Mouse (Mus musculus) lung, embryonic 16.5 days (tissue): ENCODE data around the gene Sphk1. TPM values are rescaled to one million over a fixed set of nuclear protein-coding genes. Genes with fewer than 3 reads are reported as not detected.

ENCODE experiments used
- ATAC-seq: fragments of 200-750 bp; cut with Nextera tagmentation; 2 replicates; pipeline ENCODE4 v1.8.0; 2017; ENCODE audit warnings: low read depth, mild to moderate bottlenecking, moderate library complexity
- H3K27ac ChIP-seq: fragments of 300-500 bp; sonication (generic); 2 replicates; pipeline ENCODE4 v1.5.1; 2014; ENCODE audit warnings: mild to moderate bottlenecking, control low read depth, low read length
- H3K27me3 ChIP-seq: fragments of 300-500 bp; sonication (generic); 2 replicates; pipeline ENCODE4 v1.6.1; 2014; ENCODE audit warnings: low read depth, low read length, mixed read lengths; ENCODE audit not compliant: control insufficient read depth, insufficient read depth
- H3K36me3 ChIP-seq: fragments of 300-500 bp; sonication (generic); 2 replicates; pipeline ENCODE4 v1.6.1; 2014; ENCODE audit warnings: low read length; ENCODE audit not compliant: control insufficient read depth, insufficient read depth
- H3K4me1 ChIP-seq: fragments of 300-500 bp; sonication (generic); replicated peaks from 2 replicates; pipeline ENCODE4 v1.6.1; 2014; ENCODE audit warnings: low read length, mixed read lengths; ENCODE audit not compliant: control insufficient read depth, insufficient read depth
- H3K4me2 ChIP-seq: fragments of 300-500 bp; sonication (generic); 2 replicates; pipeline ENCODE4 v1.6.1; 2014; ENCODE audit warnings: low read depth, low read length, control low read depth
- H3K4me3 ChIP-seq: fragments of 300-500 bp; sonication (generic); 2 replicates; pipeline ENCODE4 v1.5.1; 2014; ENCODE audit warnings: mild to moderate bottlenecking, low read length, control low read depth
- H3K9ac ChIP-seq: fragments of 300-500 bp; sonication (generic); 2 replicates; pipeline ENCODE4 v1.6.1; 2014; ENCODE audit warnings: low read length, control low read depth
- H3K9me3 ChIP-seq: fragments of 300-500 bp; sonication (generic); 2 replicates; pipeline ENCODE4 v1.6.1; 2016; ENCODE audit warnings: low read length; ENCODE audit not compliant: control insufficient read depth
- WGBS: fragments of 180-500 bp; shearing (Covaris S2); extraction: QIAGEN DNeasy Blood & Tissue Kit; methylation state at CpG from one replicate; pipeline ENCODE4 v1.1.7; 2014; 5-methylcytosine and 5-hydroxymethylcytosine counted together
- polyA plus RNA-seq: library from polyadenylated mRNA; unstranded; fragments of >200 nt; fragmentation: Nextera tagmentation; extraction: Ambion mirVana; gene quantifications from 2 replicates; pipeline ENCODE4 v1.2.1, GENCODE M21; 2015

The Sphk1 gene
- polyA plus RNA-seq, 1 experiment from 2014 or later = 7.0 TPM

DNA sequence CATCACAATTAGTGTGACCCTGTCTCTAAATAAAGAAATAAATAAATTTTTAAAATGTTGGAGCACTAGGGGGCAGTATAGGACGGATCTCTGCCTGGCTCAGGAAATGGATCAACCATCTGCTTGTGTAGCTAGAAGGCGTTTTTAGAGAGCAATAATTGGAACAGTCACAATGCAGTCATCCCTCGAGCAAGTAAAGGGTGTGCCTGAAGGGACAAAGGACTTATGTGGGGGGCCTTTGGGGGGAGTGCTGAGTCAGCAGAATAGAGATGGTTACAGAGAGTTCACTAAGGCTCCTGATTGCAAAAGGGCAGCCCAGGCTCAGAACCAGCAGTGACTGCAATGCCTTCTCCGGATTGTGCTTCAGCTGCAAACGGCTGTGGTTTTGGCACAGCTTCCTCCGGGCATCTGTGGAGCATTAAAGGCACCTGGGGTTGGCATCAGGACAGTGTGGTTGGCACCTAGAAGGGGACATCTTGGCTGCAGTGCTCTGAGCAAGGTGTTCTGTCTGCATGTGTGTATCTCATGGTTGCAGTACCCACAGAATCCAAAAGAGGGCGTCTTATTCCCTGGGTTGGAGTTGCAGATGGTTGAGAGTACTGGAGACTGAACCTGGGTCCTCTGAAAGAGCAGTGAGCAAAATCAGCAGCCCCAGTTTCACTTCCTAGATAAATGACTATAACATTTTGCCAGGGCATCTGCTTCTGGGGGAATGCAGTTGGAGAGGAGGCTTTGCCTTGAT, 29.5 kb upstream of the Sphk1 start:
- no peaks in the 10 kb centered on the region for H3K36me3 ChIP-seq
- 20% methylated on average over 7 of the region's 7 CpGs for WGBS
- ATAC-seq = peak; percentile 70

DNA sequence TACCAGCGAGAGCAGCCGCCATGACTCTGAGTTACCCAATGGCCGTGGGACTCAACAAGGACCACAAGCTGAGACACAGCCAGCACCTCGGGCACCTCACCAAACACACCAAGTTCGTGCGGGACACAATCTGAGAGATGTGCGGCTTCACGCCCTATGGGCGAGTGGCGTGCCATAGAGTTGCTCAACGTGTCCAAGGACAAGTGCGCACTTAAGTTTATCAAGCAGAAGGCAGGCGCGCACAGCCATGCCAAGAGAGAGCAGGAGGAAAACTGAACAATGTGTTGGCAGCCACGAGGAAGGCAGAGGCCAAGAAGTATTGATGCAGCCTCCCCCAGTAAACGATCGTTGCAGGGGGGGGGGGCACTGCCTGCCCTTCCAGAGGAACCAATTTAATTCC, 26.2 kb upstream of the Sphk1 start:
- no peaks in the 10 kb centered on the region for H3K9me3 ChIP-seq
- no peak overlapping the region for H3K27ac ChIP-seq
- no peaks in the 10 kb centered on the region for H3K27me3 ChIP-seq
- H3K4me2 ChIP-seq = no peak overlapping the region
- H3K36me3 ChIP-seq = no peaks in the 10 kb centered on the region
- no peak overlapping the region for H3K9ac ChIP-seq
- ATAC-seq = peak; percentile 35; the same call in 1 of the 2 replicates
- no peak overlapping the region for H3K4me3 ChIP-seq
- 73% methylated on average over 17 of the region's 17 CpGs for WGBS
- no peaks in the 10 kb centered on the region for H3K4me1 ChIP-seq

More for the DNA sequence above, 29.5 kb upstream of the Sphk1 start:
- no peak overlapping the region for H3K9ac ChIP-seq
- no peak overlapping the region for H3K4me2 ChIP-seq
- no peak overlapping the region for H3K4me3 ChIP-seq
- H3K4me1 ChIP-seq = no peaks in the 10 kb centered on the region
- no peak overlapping the region for H3K27ac ChIP-seq
- peaks cover 3% of the 10 kb centered on the region; the same call in 1 of the 2 replicates for H3K9me3 ChIP-seq
- H3K27me3 ChIP-seq = no peaks in the 10 kb centered on the region; the same call in 1 of the 2 replicates

DNA sequence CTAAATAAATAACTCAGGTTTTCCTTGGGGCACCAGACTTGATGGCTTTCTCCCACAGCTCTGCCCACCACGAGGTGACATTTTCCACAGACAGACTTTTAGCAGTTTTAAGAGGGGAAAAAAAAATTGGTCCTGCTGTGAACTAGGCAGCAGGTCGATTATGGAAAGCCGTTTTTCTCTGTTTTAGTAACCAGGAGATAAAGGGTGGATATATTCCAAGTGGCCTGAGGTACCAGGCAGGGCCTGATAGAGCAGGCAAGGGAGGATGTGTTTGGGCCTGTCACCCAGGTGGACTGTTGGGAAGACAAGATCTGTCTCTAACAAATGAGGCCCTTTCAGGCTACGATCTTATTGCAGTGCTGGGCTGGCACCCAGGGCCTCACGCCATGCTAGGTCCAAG, 25.2 kb upstream of the Sphk1 start:
- Histone ChIP-seq H3K9ac (no peak overlapping the region), H3K27me3 (no peaks in the 10 kb centered on the region), H3K4me3 (no peak overlapping the region), H3K27ac (no peak overlapping the region), H3K36me3 (no peaks in the 10 kb centered on the region), H3K9me3 (no peaks in the 10 kb centered on the region), H3K4me2 (no peak overlapping the region), H3K4me1 (no peaks in the 10 kb centered on the region)
- no peak for ATAC-seq
- WGBS = 64% methylated on average over 5 of the region's 5 CpGs

DNA sequence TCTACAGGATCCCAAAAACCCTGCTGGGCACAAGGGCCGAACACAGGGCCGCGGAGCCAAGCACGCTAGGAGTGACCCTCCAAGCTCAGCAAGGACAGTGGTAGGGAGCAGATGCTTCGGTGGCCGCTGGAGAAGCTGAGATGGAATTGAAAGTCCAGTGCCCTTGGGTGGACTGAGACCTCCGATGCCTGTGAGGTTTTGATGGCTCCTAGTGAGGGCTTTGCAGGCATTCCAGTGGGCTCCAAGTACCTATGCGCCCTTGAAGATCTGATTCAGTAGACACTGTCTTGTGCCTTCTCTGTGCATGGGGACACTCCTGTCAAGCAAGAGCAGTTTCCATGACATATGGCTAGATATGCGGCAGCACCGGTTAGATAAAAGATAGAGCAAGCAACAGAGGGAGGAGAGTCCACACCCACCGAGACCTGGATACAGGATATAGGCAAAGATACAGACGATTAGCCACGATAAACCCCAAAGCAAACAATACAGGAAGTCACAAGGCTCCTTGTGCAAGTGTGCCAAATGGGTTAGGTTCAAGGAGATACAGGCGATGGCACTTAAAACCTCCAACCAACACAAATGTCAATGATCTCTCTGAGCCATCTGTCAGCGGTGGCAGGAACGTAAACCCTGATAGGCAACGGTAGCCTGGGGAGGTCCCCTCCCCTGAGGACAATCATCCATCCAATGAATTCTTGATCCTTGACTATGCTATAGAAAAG, 24.4 kb upstream of the Sphk1 start:
- H3K4me2 ChIP-seq = no peak overlapping the region
- no peaks in the 10 kb centered on the region for H3K4me1 ChIP-seq
- no peaks in the 10 kb centered on the region for H3K36me3 ChIP-seq
- no peak overlapping the region for H3K9ac ChIP-seq
- 73% methylated on average over 17 of the region's 17 CpGs for whole genome bisulfite sequencing
- H3K4me3 ChIP-seq = no peak overlapping the region
- no peaks in the 10 kb centered on the region for H3K27me3 ChIP-seq
- ATAC-seq = no peak
- no peak overlapping the region for H3K27ac ChIP-seq
- H3K9me3 ChIP-seq = no peaks in the 10 kb centered on the region

DNA sequence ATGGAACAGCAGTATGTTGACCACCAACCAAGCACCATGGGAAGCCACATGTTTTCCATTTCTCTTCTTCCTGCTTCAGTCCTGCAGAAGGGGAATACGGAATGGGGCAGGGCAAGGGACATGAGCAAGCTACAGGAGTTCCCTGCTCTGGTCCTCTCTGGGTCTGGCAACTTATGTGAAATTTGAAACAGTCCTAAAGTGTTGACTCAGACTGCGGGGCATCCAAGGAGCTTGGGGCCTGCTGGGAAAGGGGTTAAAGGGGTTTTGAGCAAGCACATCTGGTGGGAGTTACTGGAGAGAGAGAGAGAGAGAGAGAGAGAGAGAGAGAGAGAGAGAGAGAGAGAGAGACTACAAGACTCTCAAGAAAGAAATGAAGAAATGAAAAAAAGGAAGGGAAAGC, 22.0 kb upstream of the Sphk1 start:
- WGBS = 34% methylated on average over 2 of the region's 2 CpGs
- Histone ChIP-seq H3K4me1 (no peaks in the 10 kb centered on the region; the same call in 1 of the 2 replicates), H3K4me3 (no peak overlapping the region), H3K4me2 (no peak overlapping the region), H3K27me3 (no peaks in the 10 kb centered on the region), H3K9me3 (no peaks in the 10 kb centered on the region), H3K9ac (no peak overlapping the region), H3K27ac (no peak overlapping the region), H3K36me3 (no peaks in the 10 kb centered on the region)
- ATAC-seq = no peak

DNA sequence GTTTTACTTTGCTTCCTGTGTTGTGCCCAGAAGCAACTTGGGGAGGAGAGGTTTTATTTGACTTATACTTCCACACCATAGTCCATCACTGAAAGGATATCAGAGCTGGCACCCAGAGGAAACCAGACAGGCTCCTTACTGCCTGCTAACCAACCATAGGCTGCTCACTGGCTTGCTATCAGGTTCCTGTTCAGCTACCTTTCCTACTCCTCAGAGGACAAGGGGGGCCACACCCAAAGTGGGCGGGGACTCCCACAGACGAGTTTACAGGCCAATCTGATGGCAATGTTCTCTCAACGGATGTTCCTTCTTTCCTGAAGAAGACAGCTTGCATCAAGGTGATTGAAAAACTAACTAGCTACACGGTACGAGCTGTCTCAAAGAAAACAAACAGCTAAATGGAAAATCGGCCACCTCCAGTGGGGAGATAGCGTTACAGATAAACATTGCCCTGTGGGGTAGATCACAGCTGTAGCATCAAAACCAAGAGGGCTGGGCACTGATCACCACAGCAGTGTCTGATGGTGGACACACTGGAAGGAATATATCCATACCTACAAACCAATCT, 19.3 kb upstream of the Sphk1 start:
- Histone ChIP-seq H3K4me2 (no peak overlapping the region), H3K4me1 (no peaks in the 10 kb centered on the region; the same call in 1 of the 2 replicates), H3K9ac (no peak overlapping the region), H3K9me3 (no peaks in the 10 kb centered on the region), H3K27me3 (no peaks in the 10 kb centered on the region), H3K4me3 (no peak overlapping the region), H3K27ac (no peak overlapping the region), H3K36me3 (no peaks in the 10 kb centered on the region)
- ATAC-seq = no peak
- 37% methylated on average over 7 of the region's 7 CpGs for WGBS

DNA sequence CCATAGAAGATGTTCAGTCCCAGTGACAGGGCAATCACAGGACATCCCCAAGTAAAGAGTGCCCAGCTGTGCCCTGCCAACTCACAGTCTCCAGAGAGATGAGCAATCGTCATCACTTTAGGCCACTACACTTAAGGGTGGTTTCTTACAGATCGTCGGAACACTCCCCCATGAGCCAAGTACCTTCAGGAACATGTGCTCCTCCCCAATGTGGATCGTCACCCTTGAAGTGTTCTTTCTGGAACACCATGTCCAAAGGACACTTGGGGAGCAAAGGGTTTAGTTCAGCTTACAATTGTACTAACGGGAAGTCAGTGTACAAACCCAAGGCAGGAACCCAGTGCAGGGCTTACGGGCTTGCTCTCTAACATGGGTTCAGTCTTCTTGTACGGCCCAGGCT, 18.6 kb upstream of the Sphk1 start:
- no peak overlapping the region for H3K4me2 ChIP-seq
- no peaks in the 10 kb centered on the region for H3K27me3 ChIP-seq
- H3K9me3 ChIP-seq = no peaks in the 10 kb centered on the region
- no peaks in the 10 kb centered on the region; the same call in 1 of the 2 replicates for H3K4me1 ChIP-seq
- ATAC-seq = no peak
- H3K9ac ChIP-seq = no peak overlapping the region
- WGBS = 88% methylated on average over 7 of the region's 7 CpGs
- H3K4me3 ChIP-seq = no peak overlapping the region
- no peaks in the 10 kb centered on the region for H3K36me3 ChIP-seq
- H3K27ac ChIP-seq = no peak overlapping the region

DNA sequence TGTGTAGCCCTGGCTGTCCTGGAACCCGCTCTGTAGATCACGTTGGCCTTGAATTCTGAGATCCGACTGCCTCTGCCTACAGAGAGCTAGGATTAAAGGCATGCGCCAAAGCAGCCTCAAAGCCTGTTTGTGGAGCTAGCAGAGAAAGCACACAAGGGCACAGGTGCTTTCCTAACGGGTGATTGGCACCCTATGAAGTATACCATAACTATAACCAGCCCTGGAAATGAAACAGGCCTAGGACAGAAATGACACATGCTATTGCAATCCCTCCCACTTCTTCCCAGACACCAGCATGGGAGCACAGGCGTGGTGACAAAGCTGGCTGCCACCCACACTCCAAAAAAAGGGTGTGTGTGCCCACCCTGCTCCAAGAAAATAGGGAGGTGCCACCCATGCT, 17.7 kb upstream of the Sphk1 start:
- Histone ChIP-seq H3K9me3 (no peaks in the 10 kb centered on the region), H3K36me3 (no peaks in the 10 kb centered on the region), H3K27me3 (no peaks in the 10 kb centered on the region), H3K9ac (no peak overlapping the region), H3K4me1 (peaks cover under 1% of the 10 kb centered on the region; the same call in 1 of the 2 replicates), H3K27ac (no peak overlapping the region), H3K4me2 (no peak overlapping the region), H3K4me3 (no peak overlapping the region)
- no peak for ATAC-seq
- WGBS = 73% methylated on average over 6 of the region's 6 CpGs

DNA sequence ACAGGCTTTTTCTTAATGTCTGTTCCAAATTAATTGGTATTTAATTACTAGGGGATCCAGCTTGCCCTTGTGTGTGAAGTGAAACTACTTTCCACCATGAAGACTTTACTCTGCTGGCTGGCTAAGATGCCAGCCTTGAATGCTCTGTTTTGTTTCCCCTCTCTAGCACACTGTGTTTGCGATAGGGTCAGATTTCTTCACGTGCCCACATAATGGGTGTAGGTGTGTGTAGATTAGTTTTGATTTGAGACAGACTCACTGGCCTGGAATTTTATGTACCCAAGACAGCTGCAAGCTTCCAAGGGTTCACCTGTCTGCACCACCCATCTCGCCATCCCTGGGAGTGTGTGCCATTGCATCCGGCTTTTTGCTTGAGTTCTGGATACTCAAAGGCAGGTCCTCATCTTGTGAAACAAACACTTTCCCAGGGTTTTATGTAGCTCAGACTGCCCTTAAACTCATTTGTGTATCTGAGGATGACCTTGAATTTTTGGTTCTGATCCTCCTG, 17.1 kb upstream of the Sphk1 start:
- ATAC-seq = peak; percentile 32; the same call in 1 of the 2 replicates
- 0 out of 2 replicates have a peak overlapping the region, but pooled peaks have one; percentile 50 for H3K27ac ChIP-seq
- no peaks in the 10 kb centered on the region for H3K36me3 ChIP-seq
- H3K9me3 ChIP-seq = no peaks in the 10 kb centered on the region
- no peaks in the 10 kb centered on the region for H3K27me3 ChIP-seq
- WGBS = 54% methylated on average over 4 of the region's 4 CpGs
- no peak overlapping the region for H3K4me3 ChIP-seq
- no peak overlapping the region for H3K9ac ChIP-seq
- no peak overlapping the region for H3K4me2 ChIP-seq
- peaks cover 4% of the 10 kb centered on the region for H3K4me1 ChIP-seq
